In genomic region chr6:67128503-67129463, GRCm38 (mm10) we compare ENCODE assay signal across 9 mouse cellular contexts.
DNase-seq lines count a peak whose midpoint lies in the region; ATAC-seq and TF ChIP-seq lines count a peak whose summit lies in the region.
"Had no signal": no experiment of that assay in that cellular context is flagged by ENCODE, and none has a peak within 500 bp of the region (broad histone marks: within the 10 kb centered on the region; RNA-seq: fewer than 3 reads in every experiment).

No protein-coding gene starts in this region.

- no peak for ATAC-seq in inflammation-experienced regulatory T-cells, adult 6 months

- TF ChIP-seq RAD21 in MEL (IDR thresholded peaks at IDR 0.05; ENCODE audit: low read depth, low read length) = no peak

- H3K9me3 ChIP-seq in MEL (replicated peaks; ENCODE audit: insufficient read depth, low read length) = no peaks in the 10 kb centered on the region
- H3K9me3 ChIP-seq: hindbrain, embryonic 10.5 days had no signal

- no peak overlapping the region for H3K9ac ChIP-seq in MEL (ENCODE audit: control insufficient read depth, low read depth, low read length, poor library complexity, severe bottlenecking)
- H3K9ac ChIP-seq: liver, embryonic 14.5 days had no signal

- no peak for TF ChIP-seq EP300 in MEL (IDR thresholded peaks at IDR 0.05; ENCODE audit: low read depth in 1 of 2, low read length in 2 of 2)

- no peak for TF ChIP-seq POLR2A in MEL (IDR thresholded peaks at IDR 0.05; ENCODE audit: control insufficient read depth in 1 of 2, insufficient read depth in 1 of 2, low read depth in 1 of 2, low read length in 2 of 2, poor library complexity in 1 of 2)

- H3K79me2 ChIP-seq in MEL (ENCODE audit: control insufficient read depth, insufficient read depth, low read length, poor library complexity) = no peaks in the 10 kb centered on the region

- H3K4me3 ChIP-seq in MEL (ENCODE audit: control insufficient read depth in 1 of 2, insufficient read depth in 1 of 2, low read depth in 2 of 2, low read length in 2 of 2) = peak overlapping the region in 1 of 2 experiments; percentile 7; a peak in 1 of 4 replicates
- H3K4me3 ChIP-seq: hindbrain, embryonic 10.5 days had no signal

- TF ChIP-seq CTCF in MEL (IDR thresholded peaks at IDR 0.05 in 2 of 3, conservative IDR thresholded peaks at IDR 0.05 in 1 of 3; ENCODE audit: control insufficient read depth in 1 of 3, insufficient read depth in 1 of 3, low read depth in 2 of 3, low read length in 3 of 3, poor library complexity in 1 of 3, severe bottlenecking in 1 of 3) = no peak

- H3K4me1 ChIP-seq in MEL (ENCODE audit: control insufficient read depth in 1 of 2, insufficient read depth in 2 of 2, low read length in 2 of 2) = peaks cover 2 to 11% of the 10 kb centered on the region in 2 experiments; a peak in 3 of 4 replicates

- no peaks in the 10 kb centered on the region for H3K27me3 ChIP-seq in MEL (ENCODE audit: control insufficient read depth in 1 of 2, insufficient read depth in 2 of 2, low read length in 2 of 2)
- H3K27me3 ChIP-seq in splenic B cell, adult 2 months (ENCODE audit: control insufficient read depth, insufficient read depth, low read length, poor library complexity, severe bottlenecking) = no peaks in the 10 kb centered on the region

- DNase-seq in lung, adult 18-20 months = peak; percentile 18 to 28
- no peak for DNase-seq in lung, postnatal 14 days
- DNase-seq in MEL (ENCODE audit: low read depth, low spot score) = peak; percentile 75
- DNase-seq in c-Kit-positive CD71-negative TER-119-negative erythroid progenitor cells, embryonic 14.5 days (ENCODE audit: low read depth) = peak; percentile 48
- peak; percentile 40 for DNase-seq in splenic B cell, adult 2 months (ENCODE audit: low read depth, low spot score)
- DNase-seq in ovary, postnatal 10 days (ENCODE audit: low spot score) = no peak

- H3K27ac ChIP-seq in MEL (ENCODE audit: control insufficient read depth, low read depth, low read length) = no peak overlapping the region
- H3K27ac ChIP-seq: hindbrain, embryonic 10.5 days; liver, embryonic 14.5 days had no signal

- H3K36me3 ChIP-seq in MEL (ENCODE audit: control insufficient read depth in 1 of 2, insufficient read depth in 2 of 2, low read length in 2 of 2) = peaks cover 0 to 3% of the 10 kb centered on the region in 2 experiments; a peak in 1 of 4 replicates
- H3K36me3 ChIP-seq in splenic B cell, adult 2 months (ENCODE audit: control insufficient read depth, insufficient read depth, low read length, poor library complexity, severe bottlenecking) = no peaks in the 10 kb centered on the region
- H3K36me3 ChIP-seq: hindbrain, embryonic 10.5 days had no signal

TF ChIP-seq in MEL, 35 proteins besides CTCF, POLR2A, EP300 and RAD21:
- no peak for TF ChIP-seq BHLHE40 (IDR thresholded peaks at IDR 0.05; ENCODE audit: borderline replicate concordance, low read depth, low read length)
- TF ChIP-seq ZMIZ1 (IDR thresholded peaks at IDR 0.05; ENCODE audit: low read depth, low read length) = no peak
- TF ChIP-seq MAFK (IDR thresholded peaks at IDR 0.05; ENCODE audit: borderline replicate concordance, low read depth, low read length) = no peak
- TF ChIP-seq JUND (IDR thresholded peaks at IDR 0.05; ENCODE audit: low read depth, low read length) = no peak
- TF ChIP-seq UBTF (IDR thresholded peaks at IDR 0.05; ENCODE audit: borderline replicate concordance, insufficient read depth, low read depth, low read length) = no peak
- TF ChIP-seq TBP (IDR thresholded peaks at IDR 0.05; ENCODE audit: low read depth, low read length) = no peak
- no peak for TF ChIP-seq SMC3 (IDR thresholded peaks at IDR 0.05; ENCODE audit: low read depth, low read length)
- TF ChIP-seq ZKSCAN1 (IDR thresholded peaks at IDR 0.05; ENCODE audit: low read depth, low read length) = no peak
- no peak for TF ChIP-seq MXI1 (IDR thresholded peaks at IDR 0.05; ENCODE audit: low read depth, low read length)
- TF ChIP-seq KAT2A (conservative IDR thresholded peaks at IDR 0.05; ENCODE audit: low read depth, low read length) = no peak
- TF ChIP-seq SIN3A (IDR thresholded peaks at IDR 0.05; ENCODE audit: low read length) = no peak
- no peak for TF ChIP-seq MAX (IDR thresholded peaks at IDR 0.05; ENCODE audit: low read length)
- no peak for TF ChIP-seq CHD2 (IDR thresholded peaks at IDR 0.05; ENCODE audit: low read length)
- TF ChIP-seq USF2 (IDR thresholded peaks at IDR 0.05; ENCODE audit: borderline replicate concordance in 1 of 2, insufficient read depth in 1 of 2, low read depth in 1 of 2, low read length in 2 of 2) = no peak
- TF ChIP-seq HCFC1 (IDR thresholded peaks at IDR 0.05; ENCODE audit: low read depth, low read length) = no peak
- TF ChIP-seq ELF1 (IDR thresholded peaks at IDR 0.05; ENCODE audit: low read depth, low read length) = no peak
- no peak for TF ChIP-seq TCF12 (IDR thresholded peaks at IDR 0.05; ENCODE audit: low read depth, low read length)
- no peak for TF ChIP-seq POLR2AphosphoS2 (IDR thresholded peaks at IDR 0.05; ENCODE audit: low read length)
- no peak for TF ChIP-seq MAZ (IDR thresholded peaks at IDR 0.05; ENCODE audit: low read depth, low read length)
- no peak for TF ChIP-seq E2F4 (IDR thresholded peaks at IDR 0.05; ENCODE audit: borderline replicate concordance, low read depth, low read length)

Comparison
In these comparisons a context has a peak if more than half of its experiments do, and no peak if none do; other contexts are left out.
1. DNase-seq: peak in lung, adult 18-20 months (2 of 2), MEL (single experiment), c-Kit-positive CD71-negative TER-119-negative erythroid progenitor cells, embryonic 14.5 days (single experiment) and splenic B cell, adult 2 months (single experiment); none in lung, postnatal 14 days (single experiment) and ovary, postnatal 10 days (single experiment).